ENCODE assay signal across 8 mouse cellular contexts in the genomic region with DNA sequence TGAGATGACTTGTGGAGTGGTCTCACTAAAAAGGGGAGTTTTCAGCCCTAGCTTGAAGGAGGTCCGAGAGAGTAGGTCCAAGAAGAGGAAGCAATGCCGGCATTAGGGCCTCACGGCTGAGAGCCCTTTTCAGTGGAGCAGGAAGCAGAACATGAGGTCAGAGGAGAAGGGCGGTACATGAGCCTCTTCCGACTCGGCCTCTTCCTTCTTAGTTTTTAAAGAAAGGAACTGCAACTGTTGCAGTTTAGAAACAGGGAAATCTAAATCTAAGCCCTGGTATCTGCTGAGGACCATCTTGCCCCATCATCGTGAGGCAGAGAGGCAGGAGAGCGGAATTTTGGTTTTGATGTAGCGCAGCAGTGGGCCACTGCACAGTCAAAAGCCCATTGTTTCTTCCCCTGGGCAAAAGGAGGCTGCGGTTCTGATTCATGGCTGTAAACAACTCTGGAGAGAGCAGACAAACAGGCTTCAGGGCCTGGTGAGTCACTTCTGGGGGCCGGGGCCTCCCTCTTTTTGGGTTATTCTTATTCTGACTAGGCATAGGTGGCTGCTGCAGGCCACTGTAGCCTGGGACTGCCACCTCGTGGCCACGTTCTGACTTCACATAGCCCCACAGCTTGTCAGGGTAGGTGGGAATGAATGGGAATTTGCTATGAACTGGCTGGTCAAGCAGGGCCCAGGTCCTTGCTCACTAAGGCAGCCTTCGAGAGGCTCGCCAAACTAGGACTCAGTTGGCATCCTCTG. TPM values are rescaled to one million over a fixed set of nuclear protein-coding genes. Genes with fewer than 3 reads are reported as not detected.
A peak's percentile ranks its signal among the peaks of the same experiment; 100 is the strongest.
DNase-seq lines count a peak whose midpoint lies in the region; ATAC-seq lines count a peak whose summit lies in the region.

A gene (plus strand): TSS at position 191 of the 744 bp plus-strand sequence.

- no peaks in the 10 kb centered on the region for H3K9me3 ChIP-seq in forebrain, embryonic 10.5 days
- H3K9me3 ChIP-seq in heart, embryonic 14.5 days (ENCODE audit: control insufficient read depth, low read length) = no peaks in the 10 kb centered on the region
- H3K9me3 ChIP-seq in liver, embryonic 13.5 days (replicated peaks) = no peaks in the 10 kb centered on the region
- H3K9me3 ChIP-seq in neural tube, embryonic 11.5 days (ENCODE audit: control insufficient read depth, low read length) = no peaks in the 10 kb centered on the region

- no peaks in the 10 kb centered on the region for H3K27me3 ChIP-seq in forebrain, embryonic 10.5 days (ENCODE audit: poor library complexity, severe bottlenecking)
- no peaks in the 10 kb centered on the region for H3K27me3 ChIP-seq in heart, embryonic 14.5 days (ENCODE audit: control insufficient read depth, insufficient read depth, low read length)
- H3K27me3 ChIP-seq in liver, embryonic 13.5 days = no peaks in the 10 kb centered on the region
- no peaks in the 10 kb centered on the region for H3K27me3 ChIP-seq in neural tube, embryonic 11.5 days (ENCODE audit: control insufficient read depth, insufficient read depth, low read length)

- H3K36me3 ChIP-seq in forebrain, embryonic 10.5 days (replicated peaks) = peaks cover 5% of the 10 kb centered on the region
- H3K36me3 ChIP-seq in heart, embryonic 14.5 days (ENCODE audit: control insufficient read depth, insufficient read depth, low read length) = peaks cover 9% of the 10 kb centered on the region
- H3K36me3 ChIP-seq in liver, embryonic 13.5 days = no peaks in the 10 kb centered on the region; the same call in 1 of the 2 replicates
- H3K36me3 ChIP-seq in neural tube, embryonic 11.5 days (ENCODE audit: control insufficient read depth, insufficient read depth, low read length) = no peaks in the 10 kb centered on the region

- no peak for ATAC-seq in heart, embryonic 14.5 days (ENCODE audit: insufficient number of reproducible peaks, insufficient read depth, low FRiP score, low read depth)
- ATAC-seq in liver, embryonic 13.5 days (ENCODE audit: low read depth) = peak; percentile 32; the same call in 1 of the 2 replicates
- ATAC-seq in neural tube, embryonic 11.5 days (ENCODE audit: insufficient read depth, low FRiP score, low TSS enrichment) = peak; percentile 50; the same call in 1 of the 2 replicates

- peak; percentile 71 to 83 for DNase-seq in CD8-positive naive resting alpha-beta T cell, adult 2 months (ENCODE audit: low read depth in 2 of 2, low spot score in 2 of 2)
- DNase-seq in forebrain, embryonic 10.5 days (ENCODE audit: extremely low spot score, low spot score) = peak; percentile 65
- DNase-seq in kidney, postnatal 25 days = peak; percentile 79 to 86
- DNase-seq in liver, embryonic 13.5 days = peak; percentile 43
- DNase-seq in neural tube, embryonic 11.5 days (ENCODE audit: low spot score) = peak; percentile 75
- peak; percentile 52 for DNase-seq in telencephalon, adult 2 months (ENCODE audit: low read depth, low spot score)

- peak within 1 kb of the TSS; percentile 92 for H3K27ac ChIP-seq in brown adipose tissue, adult 24 weeks (replicated peaks; ENCODE audit: low read depth, low read length)
- H3K27ac ChIP-seq in forebrain, embryonic 10.5 days = peak within 1 kb of the TSS; percentile 73
- peak within 1 kb of the TSS; percentile 76 to 79 for H3K27ac ChIP-seq in heart, embryonic 14.5 days (replicated peaks in 1 of 2; ENCODE audit: control insufficient read depth in 1 of 2, insufficient read depth in 1 of 2, low read depth in 2 of 2, low read length in 2 of 2)
- peak within 1 kb of the TSS; percentile 81 for H3K27ac ChIP-seq in liver, embryonic 13.5 days
- H3K27ac ChIP-seq in neural tube, embryonic 11.5 days (ENCODE audit: low read depth, low read length) = no peak within 1 kb of the TSS

- peak within 1 kb of the TSS; percentile 50 for H3K4me2 ChIP-seq in heart, embryonic 14.5 days (ENCODE audit: low read length)
- H3K4me2 ChIP-seq in liver, embryonic 13.5 days = peak within 1 kb of the TSS; percentile 46
- H3K4me2 ChIP-seq in neural tube, embryonic 11.5 days (ENCODE audit: low read depth) = no peak within 1 kb of the TSS

- peak within 1 kb of the TSS; percentile 55 for H3K4me3 ChIP-seq in brown adipose tissue, adult 24 weeks (ENCODE audit: insufficient read depth, low read depth, low read length)
- H3K4me3 ChIP-seq in forebrain, embryonic 10.5 days = peak within 1 kb of the TSS; percentile 25; the same call in 1 of the 2 replicates
- H3K4me3 ChIP-seq in heart, embryonic 14.5 days (ENCODE audit: control insufficient read depth in 1 of 2, insufficient read depth in 1 of 2, low read depth in 1 of 2, low read length in 2 of 2) = peak within 1 kb of the TSS; percentile 24 to 25
- peak within 1 kb of the TSS; percentile 30 for H3K4me3 ChIP-seq in liver, embryonic 13.5 days (replicated peaks)
- H3K4me3 ChIP-seq in neural tube, embryonic 11.5 days (ENCODE audit: low read depth, low read length) = no peak within 1 kb of the TSS

- peaks cover 11% of the 10 kb centered on the region for H3K4me1 ChIP-seq in brown adipose tissue, adult 24 weeks (ENCODE audit: control insufficient read depth, insufficient read depth, insufficient read length, low read length)
- H3K4me1 ChIP-seq in forebrain, embryonic 10.5 days = peaks cover 43% of the 10 kb centered on the region
- H3K4me1 ChIP-seq in heart, embryonic 14.5 days (ENCODE audit: control insufficient read depth in 2 of 2, insufficient read depth in 2 of 2, low read length in 2 of 2) = peaks cover 9 to 42% of the 10 kb centered on the region in 2 experiments
- H3K4me1 ChIP-seq in liver, embryonic 13.5 days (replicated peaks) = peaks cover 82% of the 10 kb centered on the region
- peaks cover 12% of the 10 kb centered on the region; the same call in 1 of the 2 replicates for H3K4me1 ChIP-seq in neural tube, embryonic 11.5 days (ENCODE audit: control insufficient read depth, insufficient read depth, low read length)

- WGBS in forebrain, embryonic 10.5 days = 53% methylated on average over 15 of the region's 15 CpGs
- WGBS in heart, embryonic 14.5 days = 35% methylated on average over 15 of the region's 15 CpGs
- WGBS in liver, embryonic 13.5 days (ENCODE audit: insufficient replicate concordance) = 27% methylated on average over 15 of the region's 15 CpGs
- 56% methylated on average over 15 of the region's 15 CpGs for WGBS in neural tube, embryonic 11.5 days

- peak within 1 kb of the TSS; percentile 67 for H3K9ac ChIP-seq in heart, embryonic 14.5 days (ENCODE audit: low read length)
- H3K9ac ChIP-seq in liver, embryonic 13.5 days = peak within 1 kb of the TSS; percentile 58
- no peak within 1 kb of the TSS for H3K9ac ChIP-seq in neural tube, embryonic 11.5 days (ENCODE audit: low read length)

RNA-seq across cellular contexts. Expression of the gene that starts here (rescaled TPM):
- polyA plus RNA-seq in brown adipose tissue, adult 24 weeks (2012; ENCODE audit: insufficient read depth, insufficient read length, missing spikeins) = 2.3 and 2.4 TPM in 2 replicates
- 1.5 and 2.0 TPM in 2 replicates for polyA plus RNA-seq in forebrain, embryonic 10.5 days (2016; fragmentation: Nextera tagmentation; extraction: Ambion mirVana)
- 1.7 and 2.8 TPM in 2 replicates for polyA plus RNA-seq in heart, embryonic 14.5 days (2014; fragmentation: Nextera tagmentation; extraction: Ambion mirVana)
- 5.7 and 6.8 TPM in 2 replicates for polyA plus RNA-seq in liver, embryonic 13.5 days (2015; fragmentation: Nextera tagmentation; extraction: Ambion mirVana)
- 0.74 and 1.7 TPM in 2 replicates for polyA plus RNA-seq in neural tube, embryonic 11.5 days (2014; fragmentation: Nextera tagmentation; extraction: Ambion mirVana)
